Mouse (Mus musculus) kidney, adult 18-20 months (tissue): ENCODE results near the gene Slc1a2.

Experiments used
- DNase-seq: peaks from one replicate; pipeline ENCODE4 v3.0.0; 2021

Gene Slc1a2

DNA sequence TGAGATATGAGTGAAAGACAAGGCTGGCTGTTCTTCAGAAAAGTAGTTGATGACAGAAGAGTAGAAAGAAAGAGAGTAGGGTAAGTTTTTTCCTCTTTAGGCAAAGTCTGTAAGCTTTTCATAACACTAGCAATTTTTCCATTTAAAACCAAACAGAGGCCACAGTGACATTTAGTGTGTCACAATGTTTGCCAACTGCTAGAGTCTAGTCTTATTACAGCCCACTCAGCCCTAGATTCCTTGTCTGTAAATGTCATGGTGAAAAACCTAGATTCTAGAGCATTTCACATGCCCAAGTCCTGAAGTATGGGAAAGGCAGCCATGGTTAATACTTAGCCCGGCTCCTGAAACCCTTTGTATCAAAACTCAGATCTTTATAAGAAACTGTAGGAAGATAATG lies 112.8 kb downstream of the Slc1a2 start:
- DNase-seq = no peak

DNA sequence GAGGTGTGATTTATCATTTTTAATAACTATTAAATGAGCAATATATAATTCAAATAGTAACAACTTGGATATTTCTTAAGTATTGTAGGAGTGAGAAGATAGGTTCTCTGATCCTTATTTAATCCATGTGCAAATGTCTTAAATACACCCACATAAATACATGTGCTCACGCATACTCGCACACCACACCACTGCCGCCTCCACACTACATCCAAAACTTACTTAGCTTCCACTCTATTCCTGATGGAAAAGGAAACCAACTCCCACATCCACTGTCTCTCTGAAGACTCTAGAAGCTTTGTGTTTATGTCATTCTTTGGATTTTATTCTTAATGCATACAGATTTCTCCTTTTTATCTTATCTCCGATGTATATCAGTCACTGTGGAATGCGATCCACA lies 113.8 kb downstream of the Slc1a2 start:
- no peak for DNase-seq

DNA sequence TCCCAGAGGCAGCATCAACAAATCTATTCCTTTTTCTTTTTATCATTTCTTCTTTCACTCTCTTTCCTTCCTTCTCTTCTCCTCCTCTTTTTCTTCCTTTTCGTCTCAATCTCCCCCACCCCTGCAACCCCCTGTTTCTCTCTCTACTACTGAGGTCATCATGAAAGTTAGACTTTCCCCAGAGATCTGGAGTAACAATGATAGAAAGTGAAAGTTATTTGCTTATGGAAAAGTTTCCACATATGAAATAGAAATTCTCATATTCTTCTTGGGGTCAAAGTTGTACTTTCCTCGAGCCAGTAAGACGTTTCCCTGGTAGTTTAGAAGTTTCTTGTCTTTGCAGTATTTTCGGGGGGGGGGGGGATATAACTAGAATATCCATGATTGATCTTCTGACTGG lies 116.2 kb downstream of the Slc1a2 start:
- DNase-seq = no peak

DNA sequence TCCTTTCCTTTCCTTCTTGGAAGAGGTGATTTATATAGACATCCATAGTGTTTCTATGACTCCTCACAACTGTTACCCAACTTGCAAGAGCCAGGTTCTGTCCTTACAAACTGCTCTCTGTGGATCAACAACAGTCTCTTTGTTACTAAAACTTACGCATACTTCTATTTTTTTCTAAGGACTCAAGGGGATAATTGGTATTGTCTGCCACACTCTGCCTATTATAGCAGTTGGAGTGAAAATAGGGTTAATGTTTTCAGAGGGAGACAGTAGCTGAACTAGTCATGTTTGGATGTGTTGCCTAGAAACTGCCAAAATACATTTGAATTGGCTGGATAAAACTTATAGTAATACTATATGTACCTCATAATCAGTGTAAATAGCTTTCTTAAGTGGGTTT lies 117.1 kb downstream of the Slc1a2 start:
- DNase-seq = no peak

DNA sequence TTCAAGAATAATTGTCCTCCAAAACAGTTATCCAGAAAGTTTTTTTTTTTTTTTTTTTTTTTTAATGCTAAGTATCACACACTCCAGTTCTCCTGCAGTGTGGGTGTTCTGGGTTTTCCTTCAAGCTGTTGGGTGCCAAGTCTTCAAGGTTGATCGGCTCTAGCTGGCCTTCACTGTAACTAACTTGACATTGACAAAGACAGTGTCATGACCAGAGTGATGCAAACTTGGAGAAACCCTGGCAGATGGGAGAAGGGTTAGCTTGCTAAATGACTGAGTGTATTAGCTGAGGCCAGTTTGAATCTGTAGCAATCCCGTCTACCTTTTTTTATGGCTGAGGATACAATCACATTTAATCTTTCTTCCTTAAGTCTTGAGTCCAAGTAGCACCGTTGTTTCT lies 119.7 kb downstream of the Slc1a2 start:
- DNase-seq = no peak

DNA sequence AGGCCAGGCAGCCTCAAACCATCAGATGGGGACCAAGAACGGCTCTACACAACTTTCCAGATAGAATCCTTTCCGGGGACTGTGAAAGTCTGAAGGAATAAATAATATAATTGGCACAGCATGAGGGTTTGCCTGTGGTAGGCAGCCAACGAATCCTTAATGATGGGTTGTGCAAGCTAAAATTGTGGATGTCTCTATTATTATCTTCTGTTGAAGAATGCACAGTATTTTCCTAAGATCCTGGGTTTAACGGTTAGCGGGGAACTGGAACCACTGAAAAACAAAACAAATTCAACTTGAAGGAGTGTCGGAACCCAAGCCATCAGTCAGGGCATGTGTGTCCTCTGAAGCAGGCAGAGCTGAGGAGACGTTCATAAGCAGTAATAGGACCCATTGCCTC lies 124.3 kb downstream of the Slc1a2 start:
- no peak for DNase-seq

DNA sequence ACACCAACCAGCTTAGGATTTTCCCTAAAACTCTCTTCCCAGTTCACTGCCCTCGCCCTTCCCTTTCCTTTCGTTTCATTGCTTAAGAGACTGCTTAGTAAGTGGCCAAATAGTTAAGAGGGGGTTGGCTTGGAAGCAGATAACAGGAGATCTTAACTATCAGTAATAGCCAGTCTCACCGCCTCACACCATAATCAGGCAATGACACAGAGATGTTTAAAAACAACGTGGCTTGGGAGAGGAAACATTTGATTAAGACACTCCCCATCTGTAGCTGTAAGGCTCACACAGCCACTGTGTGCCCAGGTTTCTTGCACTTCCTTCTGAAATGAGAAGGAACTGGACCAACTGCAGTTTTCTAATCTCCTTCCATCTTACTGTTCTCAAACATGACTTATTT lies 127.2 kb downstream of the Slc1a2 start:
- DNase-seq = no peak

DNA sequence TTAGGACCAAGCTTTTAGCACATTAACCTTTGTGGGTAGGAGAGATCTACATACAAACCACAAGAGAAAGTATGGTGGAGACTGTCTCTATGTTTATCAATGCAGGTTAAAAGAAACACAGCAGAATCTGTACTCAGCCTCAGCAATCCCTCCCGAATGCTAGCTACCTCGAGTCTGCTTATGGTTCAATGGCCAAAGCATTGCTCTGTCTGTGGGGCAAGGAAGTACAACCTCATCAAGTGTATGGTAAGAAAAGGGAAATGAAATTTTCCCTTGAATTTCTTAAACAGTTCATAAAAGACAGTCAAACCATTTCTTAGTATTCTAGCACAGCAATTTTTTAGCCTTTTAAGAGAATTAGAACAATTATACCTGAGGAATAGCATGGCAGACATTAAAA lies 133.2 kb downstream of the Slc1a2 start:
- DNase-seq = no peak

DNA sequence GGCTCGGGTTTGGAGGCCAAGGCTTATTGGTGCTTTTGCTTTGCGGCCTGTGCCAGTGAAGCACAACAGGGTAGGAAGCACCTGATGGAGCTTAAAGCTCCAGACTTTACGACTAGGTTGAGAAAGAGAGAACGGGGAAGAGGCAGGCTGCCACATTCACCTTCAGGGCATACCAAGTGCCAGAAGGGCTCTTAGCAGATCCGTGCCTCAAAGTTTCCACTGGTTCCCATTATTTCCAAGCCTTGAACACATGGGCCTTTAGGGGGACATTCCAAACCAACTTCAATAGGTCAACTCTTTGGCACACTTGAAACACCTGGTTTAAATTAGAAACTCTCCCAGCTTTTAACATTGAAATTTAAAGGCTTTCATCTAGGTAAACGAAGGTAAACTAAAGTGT lies 134.3 kb downstream of the Slc1a2 start:
- no peak for DNase-seq

DNA sequence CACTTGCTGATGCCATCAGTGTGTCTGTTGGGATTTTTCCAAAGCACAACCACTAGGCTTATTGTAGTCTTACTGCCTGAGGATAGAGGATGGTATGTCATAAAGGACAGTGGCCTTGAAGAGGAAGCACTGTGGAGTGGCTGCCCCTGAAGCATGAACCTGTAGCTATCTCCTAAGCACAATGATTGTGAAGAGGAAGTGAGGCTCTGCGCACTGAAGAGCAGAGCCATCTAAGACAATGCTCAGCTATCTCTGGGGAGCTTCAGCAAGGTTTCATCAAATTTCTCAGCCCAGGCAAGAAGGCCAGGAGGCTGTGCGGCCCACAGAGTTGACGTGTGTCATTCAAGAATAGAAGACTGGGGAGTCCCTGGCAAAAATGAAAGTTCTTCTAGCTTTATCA lies 136.6 kb downstream of the Slc1a2 start:
- no peak for DNase-seq

DNA sequence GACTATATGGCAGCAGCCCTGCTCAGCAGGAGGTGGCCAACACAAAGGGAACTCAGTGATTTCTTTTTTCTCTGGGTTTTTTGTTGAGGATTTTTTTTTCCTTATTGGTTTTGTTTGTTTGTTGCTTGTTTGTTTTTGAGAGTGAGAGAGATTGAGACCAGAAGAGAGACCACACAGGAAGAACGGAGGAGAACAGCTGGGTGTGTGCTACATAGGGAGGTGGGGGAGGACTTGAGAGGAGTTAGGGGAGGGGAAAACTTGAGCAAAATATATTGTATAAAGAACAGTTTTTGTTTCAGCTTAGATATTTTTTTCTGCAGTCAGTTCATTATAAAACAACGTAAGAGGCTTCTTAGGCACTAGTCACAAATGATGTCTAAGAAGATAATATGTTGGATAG lies 139.7 kb downstream of the Slc1a2 start:
- no peak for DNase-seq

DNA sequence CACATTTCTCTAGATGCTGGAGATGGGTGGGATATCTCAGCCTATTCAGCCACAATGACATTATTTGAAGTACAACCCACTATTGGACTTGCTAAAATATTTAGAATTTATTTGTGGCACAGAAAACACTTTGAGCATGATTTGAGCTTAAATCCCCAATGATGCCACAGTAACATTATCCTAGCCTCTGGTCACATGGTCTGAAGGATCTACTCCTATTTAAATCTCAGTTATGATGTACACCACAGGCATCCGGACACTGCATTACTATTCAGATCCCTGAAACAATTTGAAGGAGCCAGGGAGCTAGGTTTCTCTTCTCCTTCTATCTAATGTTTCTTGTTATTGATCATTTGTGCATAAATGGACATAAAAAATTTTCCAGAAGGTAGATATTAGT lies 143.4 kb downstream of the Slc1a2 start:
- no peak for DNase-seq

DNA sequence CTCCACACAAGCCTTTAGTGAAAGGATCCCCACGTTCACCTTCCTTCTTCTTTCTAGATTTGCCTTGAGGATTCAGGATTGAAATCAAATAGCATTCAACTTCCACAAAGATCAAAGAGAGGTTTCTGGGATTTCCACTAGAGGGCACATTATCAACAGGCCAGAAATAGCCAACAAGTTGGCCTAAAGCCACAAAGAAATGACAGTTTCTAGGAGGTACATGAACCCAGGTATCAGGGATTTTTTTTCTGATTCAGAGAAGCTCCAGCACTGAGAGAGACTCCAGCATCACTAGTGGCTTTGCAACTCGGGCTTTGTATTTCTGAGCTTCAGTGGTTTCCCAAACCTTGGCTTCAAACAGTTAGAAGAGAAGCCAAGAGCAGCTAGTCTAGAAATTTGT lies 145.7 kb downstream of the Slc1a2 start:
- DNase-seq = peak; percentile 20

DNA sequence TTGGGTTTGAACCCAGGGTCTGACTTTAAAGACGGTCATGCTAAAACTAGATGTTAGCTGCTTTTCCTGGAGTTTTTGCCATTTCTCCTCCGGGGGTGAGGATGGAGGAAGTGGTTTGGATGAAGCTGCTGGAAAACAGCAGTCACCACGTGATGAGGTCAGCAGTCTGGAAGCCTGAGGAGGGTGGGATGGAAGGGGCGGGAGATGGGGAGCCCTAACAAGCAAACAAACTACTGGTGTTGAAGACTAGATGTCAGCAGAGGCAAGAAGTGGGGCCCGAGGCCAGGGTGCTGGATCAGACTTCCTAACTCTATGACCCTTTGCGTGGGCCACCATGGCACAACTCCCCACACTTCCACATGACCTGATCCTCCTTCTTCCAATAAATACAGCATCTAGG lies 146.8 kb downstream of the Slc1a2 start:
- DNase-seq = no peak

DNA sequence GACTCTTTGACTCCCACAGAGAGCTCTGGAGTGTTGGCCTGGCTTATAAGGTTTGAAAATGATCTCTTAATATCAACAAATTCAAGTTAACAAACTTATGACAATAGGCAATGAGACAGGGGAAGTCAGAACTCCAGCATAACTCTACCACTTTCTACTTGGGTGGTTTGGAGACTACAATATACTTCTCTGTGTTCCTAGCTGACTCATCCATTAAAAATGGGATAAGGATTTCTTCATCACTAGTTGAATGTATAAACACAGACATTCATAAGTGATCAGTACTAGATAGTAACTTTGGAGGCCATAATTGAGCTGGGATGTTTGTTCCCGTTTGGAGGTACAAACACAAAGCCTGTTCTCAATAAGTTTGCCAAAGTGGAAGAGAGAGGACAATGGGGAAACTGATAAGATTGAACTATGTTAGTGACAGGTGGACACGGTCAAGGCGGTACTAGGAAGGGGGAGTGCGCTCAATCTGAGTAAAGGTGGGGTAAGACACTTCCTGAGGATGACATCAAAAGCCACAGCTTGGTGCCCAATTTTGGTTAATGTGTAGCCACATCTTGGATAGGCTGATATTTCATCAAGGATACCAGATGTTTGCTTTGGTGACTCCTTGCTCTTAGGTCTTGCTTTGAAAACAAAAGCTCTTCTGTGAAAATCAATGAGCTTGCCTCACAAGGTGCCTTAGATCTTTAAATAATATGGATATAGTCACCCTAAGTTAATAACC lies 147.5 kb downstream of the Slc1a2 start:
- DNase-seq = peak; percentile 14

DNA sequence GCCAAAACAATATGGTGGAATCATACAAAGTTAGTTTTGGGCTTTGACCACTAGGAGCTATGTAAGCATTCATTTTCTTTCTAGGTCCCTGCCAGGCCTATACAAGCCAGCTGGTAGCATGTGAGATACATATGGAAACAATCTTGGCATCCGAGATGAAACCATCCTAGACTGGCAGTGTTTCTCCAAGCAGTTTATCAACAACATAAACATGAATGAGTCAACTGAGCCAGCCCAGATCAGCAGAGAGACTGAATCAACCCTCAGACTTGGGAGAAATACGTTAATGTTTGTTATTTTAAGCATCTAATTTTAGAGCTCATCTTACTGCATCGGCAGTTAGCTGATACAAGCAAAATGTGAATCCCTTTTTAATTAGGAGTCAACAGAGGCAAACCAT lies 149.2 kb downstream of the Slc1a2 start:
- no peak for DNase-seq

DNA sequence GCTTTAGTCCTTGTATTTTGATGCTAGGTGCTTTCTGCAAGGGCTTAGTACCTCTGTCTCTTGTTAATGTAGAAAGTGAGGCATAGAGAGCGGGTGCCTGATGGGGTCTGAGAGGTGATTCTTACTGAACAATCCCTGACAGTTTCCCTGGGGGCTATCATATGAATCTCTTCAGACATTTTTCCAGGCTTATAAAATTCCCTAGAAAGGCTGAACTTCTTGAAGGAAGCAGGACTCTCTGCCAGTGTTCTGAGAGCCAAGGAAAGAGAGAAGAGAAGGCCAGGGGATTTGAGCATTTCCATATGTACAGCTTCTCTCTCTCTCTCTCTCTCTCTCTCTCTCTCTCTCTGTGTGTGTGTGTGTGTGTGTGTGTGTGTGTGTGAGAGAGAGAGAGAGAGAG lies 151.0 kb downstream of the Slc1a2 start:
- DNase-seq = no peak

DNA sequence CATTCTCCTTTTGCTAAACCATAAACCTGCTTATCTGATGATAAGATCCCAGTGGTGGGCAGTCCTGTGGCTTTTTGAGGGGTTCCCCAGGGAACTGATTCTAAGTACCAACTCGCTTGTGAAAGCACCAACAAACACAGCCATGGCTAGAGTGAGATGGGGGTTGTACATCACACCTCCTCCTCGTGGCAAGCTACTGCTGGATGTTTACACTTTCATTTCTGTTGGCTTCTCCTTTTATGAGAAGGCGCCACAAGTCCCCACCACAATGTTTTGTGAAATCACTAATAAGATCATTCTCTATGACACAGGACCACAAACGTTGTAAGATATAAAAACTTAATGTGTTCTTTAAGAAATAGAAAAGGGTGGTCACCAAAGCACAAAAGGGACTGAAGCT lies 154.3 kb downstream of the Slc1a2 start:
- no peak for DNase-seq

DNA sequence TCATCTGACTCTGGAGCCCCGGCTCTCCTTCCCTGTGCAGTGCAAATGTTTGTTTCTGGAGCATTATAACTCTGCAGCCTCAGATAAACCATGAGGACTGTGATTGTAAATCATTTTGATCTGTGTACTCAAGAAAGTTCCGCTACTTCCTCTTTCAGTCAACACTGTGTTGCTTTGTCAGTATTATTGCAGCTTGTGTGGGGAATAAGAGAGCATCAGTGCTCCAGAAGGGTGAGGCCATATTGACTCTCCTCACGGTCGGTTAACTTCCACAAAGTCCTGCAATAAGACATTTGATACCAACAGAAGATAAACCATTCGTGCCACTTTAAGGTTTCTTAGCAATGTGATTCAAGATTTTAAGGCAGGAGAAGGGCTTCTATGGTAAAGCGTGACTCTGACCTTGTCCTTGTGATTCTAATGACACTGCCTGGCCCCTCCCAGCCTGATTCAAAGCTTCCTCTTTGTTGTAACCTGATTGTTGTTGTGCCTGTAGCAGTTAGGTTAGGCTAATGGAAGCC lies 156.9 kb downstream of the Slc1a2 start:
- DNase-seq = no peak

DNA sequence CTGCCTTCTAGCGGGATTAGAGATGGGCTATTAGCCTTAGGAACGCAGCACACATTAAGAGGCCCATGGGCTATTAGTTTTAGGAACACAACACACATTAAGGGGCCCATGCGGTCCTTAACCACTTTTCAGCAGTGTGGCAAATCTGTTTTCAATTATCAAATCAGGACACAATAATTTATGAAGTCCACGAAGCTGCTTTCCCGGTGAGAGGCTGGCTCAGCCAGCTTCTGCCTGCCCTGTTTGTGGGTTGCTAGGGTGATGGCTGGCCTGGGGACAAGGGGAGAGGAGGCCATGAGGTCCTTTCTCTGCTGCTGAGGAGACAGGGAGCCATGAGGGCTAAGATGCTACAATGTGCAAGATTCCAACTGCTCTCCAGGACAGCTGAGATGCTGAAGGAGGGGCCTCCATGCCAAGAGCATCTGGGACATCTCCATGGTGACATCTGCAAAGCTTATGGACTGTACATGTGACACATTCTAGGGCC lies 161.8 kb downstream of the Slc1a2 start:
- no peak for DNase-seq

DNA sequence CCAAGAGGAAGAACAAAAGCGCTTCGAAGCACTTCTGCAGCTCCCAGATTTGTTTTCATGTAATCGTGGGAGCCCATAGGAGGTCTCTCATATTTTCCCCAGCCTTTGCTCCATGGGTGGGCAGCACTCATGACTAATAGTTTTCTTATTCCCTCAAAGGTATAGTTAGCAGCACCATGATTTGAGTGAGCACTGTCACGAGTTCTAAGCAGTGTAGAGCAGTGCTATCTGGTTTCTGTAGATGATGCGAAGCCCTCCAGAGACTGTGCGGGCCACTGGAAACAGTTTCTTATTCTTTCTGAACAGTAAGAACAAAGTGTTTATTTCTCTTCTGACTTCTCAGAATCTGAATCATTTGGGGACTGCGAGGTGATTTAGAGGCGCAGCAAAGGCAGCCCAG lies 162.3 kb downstream of the Slc1a2 start:
- DNase-seq = no peak

DNA sequence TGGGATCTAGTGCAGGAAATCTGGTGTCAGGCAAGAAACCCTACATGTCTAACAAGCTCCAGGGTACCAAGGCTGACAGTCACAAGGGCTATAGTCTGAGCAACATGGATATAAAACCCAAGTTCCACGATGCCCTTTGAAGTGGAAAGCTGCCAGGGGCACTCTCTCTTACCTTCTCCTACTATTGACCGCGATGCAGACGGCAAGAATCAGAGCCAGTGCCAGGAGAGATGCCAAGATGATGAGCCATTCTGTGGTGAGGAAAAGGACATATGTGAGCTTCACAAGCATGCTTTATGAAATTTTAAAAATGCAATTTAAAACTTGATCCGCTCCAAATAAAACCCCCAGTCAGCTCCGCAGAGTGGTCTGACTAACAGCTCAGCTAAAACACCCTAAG lies 163.6 kb downstream of the Slc1a2 start:
- no peak for DNase-seq

DNA sequence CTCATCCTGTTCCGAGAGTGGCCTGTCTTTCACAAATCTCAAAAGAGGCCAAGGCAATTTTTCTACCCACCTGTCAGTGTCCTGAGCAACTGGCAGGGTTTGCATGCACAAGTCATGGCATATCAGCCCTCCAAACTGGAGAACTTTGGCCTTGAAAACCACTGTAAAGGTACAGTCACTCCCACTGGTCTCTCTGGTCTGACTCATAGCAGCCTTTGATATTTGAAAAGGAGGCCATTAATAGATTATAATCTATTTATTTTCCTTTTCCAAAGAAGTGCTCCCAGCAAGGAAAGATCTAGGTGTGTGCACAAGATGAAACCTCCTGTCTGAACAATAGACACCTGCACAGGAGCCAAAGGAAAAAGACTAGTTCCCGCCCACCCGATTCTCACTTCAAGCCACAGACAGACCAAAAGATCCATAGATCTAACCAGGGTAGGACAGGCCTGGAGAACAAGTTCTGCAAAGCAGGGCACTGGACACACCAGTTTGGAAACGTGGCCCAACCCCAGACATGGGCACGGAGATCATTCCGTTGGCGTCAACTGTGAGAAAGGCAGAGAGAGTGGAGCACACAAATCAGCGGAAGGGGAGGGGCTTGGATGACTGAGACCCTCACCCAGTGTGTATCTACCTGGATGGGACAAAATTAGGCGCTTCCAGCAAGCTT lies 167.6 kb downstream of the Slc1a2 start:
- DNase-seq = no peak

DNA sequence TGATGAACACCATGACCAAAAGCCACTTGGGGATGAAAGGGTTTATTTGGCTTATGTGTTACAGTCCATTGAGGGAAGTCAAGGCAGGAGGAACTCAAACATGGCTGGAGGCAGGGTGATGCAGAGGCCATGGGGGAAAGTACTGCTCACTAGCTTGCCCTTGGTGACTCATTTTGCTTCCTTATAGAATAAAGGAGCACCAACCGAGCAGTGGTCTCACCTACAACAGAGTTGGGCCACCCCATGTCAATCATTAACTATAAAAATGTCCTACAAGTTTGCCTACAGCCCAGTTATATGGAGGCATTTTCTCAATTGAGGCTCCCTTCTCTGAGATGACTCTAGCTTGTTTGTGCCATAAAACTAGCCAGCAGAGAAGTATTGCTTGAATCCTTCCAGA lies 169.4 kb downstream of the Slc1a2 start:
- DNase-seq = no peak

DNA sequence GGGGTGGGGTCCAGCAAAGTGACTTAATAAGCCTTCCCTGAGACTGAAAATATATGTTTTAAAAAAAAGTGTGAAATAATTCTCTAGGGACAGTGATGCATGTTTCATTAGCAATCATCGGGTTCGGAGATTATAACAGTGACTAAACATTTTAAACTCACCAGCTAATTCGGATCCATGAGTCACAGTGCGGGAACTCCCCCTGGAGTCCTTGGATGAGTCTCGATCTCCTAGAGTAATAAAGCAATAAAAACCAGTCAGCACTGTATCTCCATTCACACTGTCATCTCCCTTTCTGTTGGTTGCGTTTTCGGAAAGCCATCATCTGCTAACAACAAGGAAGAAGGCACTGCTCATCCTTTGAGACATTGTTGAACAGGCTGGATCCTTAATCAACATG lies 169.9 kb downstream of the Slc1a2 start:
- DNase-seq = no peak
